Mouse (Mus musculus) hindbrain, postnatal 0 days (tissue): ENCODE data around the gene Mcm10. TPM values are rescaled to one million over a fixed set of nuclear protein-coding genes. Genes with fewer than 3 reads are reported as not detected.

Source experiments
- ATAC-seq: fragments of 200-750 bp; cut with Nextera tagmentation; 2 replicates; pipeline ENCODE4 v1.8.0; 2017; ENCODE audit warnings: mild to moderate bottlenecking, moderate TSS enrichment, moderate library complexity
- DNase-seq: peaks from one replicate; pipeline ENCODE4 v3.0.0-alpha.2; 2015; ENCODE audit warnings: low spot score
- H3K27ac ChIP-seq: fragments of 300-500 bp; sonication (generic); 2 replicates; pipeline ENCODE4 v1.5.1; 2014; ENCODE audit warnings: mild to moderate bottlenecking
- H3K27me3 ChIP-seq: fragments of 300-500 bp; sonication (generic); 2 replicates; pipeline ENCODE4 v1.6.1; 2014; ENCODE audit warnings: low read length, mixed read lengths; ENCODE audit not compliant: insufficient read depth
- H3K36me3 ChIP-seq: fragments of 300-500 bp; sonication (generic); 2 replicates; pipeline ENCODE4 v1.6.1; 2014; ENCODE audit warnings: low read length, mixed read lengths; ENCODE audit not compliant: insufficient read depth
- H3K4me1 ChIP-seq: fragments of 300-500 bp; sonication (generic); 2 replicates; pipeline ENCODE4 v1.6.1; 2014; ENCODE audit warnings: antibody characterized with exemption, low read length, mixed read lengths; ENCODE audit not compliant: insufficient read depth
- H3K4me2 ChIP-seq: fragments of 300-500 bp; sonication (generic); 2 replicates; pipeline ENCODE4 v1.6.1; 2014; ENCODE audit warnings: low read depth, mild to moderate bottlenecking, low read length, moderate library complexity, mixed read lengths
- H3K4me3 ChIP-seq: fragments of 300-500 bp; sonication (generic); 2 replicates; pipeline ENCODE4 v1.5.1; 2014; ENCODE audit warnings: low read length
- H3K9ac ChIP-seq: fragments of 300-500 bp; sonication (generic); replicated peaks from 2 replicates; pipeline ENCODE4 v1.6.1; 2014; ENCODE audit warnings: mild to moderate bottlenecking, low read length, moderate library complexity, mixed read lengths
- H3K9me3 ChIP-seq: fragments of 300-500 bp; sonication (generic); 2 replicates; pipeline ENCODE4 v1.6.1; 2016; ENCODE audit warnings: low read length, mixed read lengths
- CTCF ChIP-seq: IDR thresholded peaks from 2 replicates; pipeline ENCODE4 v1.5.1; 2016; ENCODE audit warnings: antibody characterized with exemption, control low read depth, low read depth
- WGBS: fragments of 180-500 bp; shearing (Covaris S2); extraction: QIAGEN DNeasy Blood & Tissue Kit; methylation state at CpG from one replicate; pipeline ENCODE4 v1.1.7; 2014; 5-methylcytosine and 5-hydroxymethylcytosine counted together
- polyA plus RNA-seq: library from polyadenylated mRNA; unstranded; fragments of >200 nt; fragmentation: Nextera tagmentation; extraction: Ambion mirVana; gene quantifications from 2 replicates; pipeline ENCODE4 v1.2.1, GENCODE M21; 2015
- total RNA-seq: library from RNA; depleted of rRNA; stranded (reverse); fragments of >200 nt; gene quantifications from 2 replicates; pipeline ENCODE4 v1.2.3, GENCODE M21; 2014

Gene Mcm10
- total and polyA plus RNA-seq, 2 experiments from 2014 or later = 3.9 to 7.7 TPM

GRCm38 (mm10) chr2:4988826-4989424, 23.7 kb downstream of the Mcm10 start:
- TF ChIP-seq CTCF = peak; percentile 45
- 73% methylated on average over 11 of the region's 11 CpGs for WGBS
- H3K4me2 ChIP-seq = no peak overlapping the region
- no peaks in the 10 kb centered on the region for H3K27me3 ChIP-seq
- H3K9ac ChIP-seq = no peak overlapping the region
- H3K36me3 ChIP-seq = no peaks in the 10 kb centered on the region
- no peaks in the 10 kb centered on the region for H3K4me1 ChIP-seq
- H3K9me3 ChIP-seq = no peaks in the 10 kb centered on the region
- no peak overlapping the region for H3K27ac ChIP-seq
- ATAC-seq (no peak), DNase-seq (no peak)
- H3K4me3 ChIP-seq = no peak overlapping the region

- Histone ChIP-seq H3K9me3 (no peaks in the 10 kb centered on the region), H3K4me2 (no peak overlapping the region), H3K27ac (no peak overlapping the region), H3K36me3 (no peaks in the 10 kb centered on the region), H3K9ac (no peak overlapping the region), H3K4me3 (no peak overlapping the region), H3K27me3 (no peaks in the 10 kb centered on the region), H3K4me1 (no peaks in the 10 kb centered on the region)
- ATAC-seq (no peak), DNase-seq (no peak)
- 76% methylated on average over 8 of the region's 8 CpGs for WGBS
- no peak for TF ChIP-seq CTCF
Observed at GRCm38 (mm10) chr2:4987388-4988180, 25.0 kb downstream of the Mcm10 start.

GRCm38 (mm10) chr2:4986798-4987197, 25.8 kb downstream of the Mcm10 start:
- DNase-seq (no peak), ATAC-seq (no peak)
- 86% methylated on average over 4 of the region's 4 CpGs for WGBS
- H3K4me2 ChIP-seq = no peak overlapping the region
- no peaks in the 10 kb centered on the region for H3K27me3 ChIP-seq
- H3K27ac ChIP-seq = no peak overlapping the region
- H3K4me1 ChIP-seq = no peaks in the 10 kb centered on the region
- H3K4me3 ChIP-seq = no peak overlapping the region
- no peaks in the 10 kb centered on the region for H3K9me3 ChIP-seq
- TF ChIP-seq CTCF = no peak
- H3K36me3 ChIP-seq = no peaks in the 10 kb centered on the region
- H3K9ac ChIP-seq = no peak overlapping the region

- 82% methylated on average over 6 of the region's 6 CpGs for WGBS
Observed at GRCm38 (mm10) chr2:4985000-4985399, 27.6 kb downstream of the Mcm10 start.

GRCm38 (mm10) chr2:4983987-4984386, 28.6 kb downstream of the Mcm10 start:
- DNase-seq (no peak), ATAC-seq (no peak)
- Histone ChIP-seq H3K27ac (no peak overlapping the region), H3K9ac (no peak overlapping the region), H3K4me3 (no peak overlapping the region), H3K36me3 (no peaks in the 10 kb centered on the region), H3K4me1 (peaks cover under 1% of the 10 kb centered on the region; the same call in 1 of the 2 replicates), H3K9me3 (no peaks in the 10 kb centered on the region), H3K4me2 (no peak overlapping the region), H3K27me3 (no peaks in the 10 kb centered on the region)
- WGBS = 33% methylated on average over 5 of the region's 5 CpGs
- no peak for TF ChIP-seq CTCF

More at GRCm38 (mm10) chr2:4985000-4985399, 27.6 kb downstream of the Mcm10 start:
- Histone ChIP-seq H3K36me3 (no peaks in the 10 kb centered on the region), H3K9me3 (no peaks in the 10 kb centered on the region), H3K27ac (no peak overlapping the region), H3K9ac (no peak overlapping the region), H3K27me3 (no peaks in the 10 kb centered on the region), H3K4me1 (no peaks in the 10 kb centered on the region), H3K4me3 (no peak overlapping the region), H3K4me2 (no peak overlapping the region)
- DNase-seq (no peak), ATAC-seq (no peak)
- no peak for TF ChIP-seq CTCF

- Histone ChIP-seq H3K4me3 (no peak overlapping the region), H3K36me3 (no peaks in the 10 kb centered on the region), H3K27ac (peak overlapping the region; percentile 59; the same call in 1 of the 2 replicates), H3K9ac (no peak overlapping the region), H3K9me3 (no peaks in the 10 kb centered on the region), H3K27me3 (no peaks in the 10 kb centered on the region), H3K4me2 (no peak overlapping the region), H3K4me1 (peaks cover 6% of the 10 kb centered on the region; the same call in 1 of the 2 replicates)
- 23% methylated on average over 8 of the region's 8 CpGs for WGBS
- DNase-seq (peak; percentile 79), ATAC-seq (peak; percentile 56)
- no peak for TF ChIP-seq CTCF
Observed at GRCm38 (mm10) chr2:4978091-4978490, 34.5 kb downstream of the Mcm10 start.

GRCm38 (mm10) chr2:4975807-4976206, 36.8 kb downstream of the Mcm10 start, which contains the start of gene Ucma:
Gene Ucma, plus strand, starts transcription at chr2:4976122.
- H3K4me1 ChIP-seq = peaks cover 6% of the 10 kb centered on the region; the same call in 1 of the 2 replicates
- peak within 1 kb of the TSS; percentile 22; the same call in 1 of the 2 replicates for H3K27ac ChIP-seq
- H3K9me3 ChIP-seq = no peaks in the 10 kb centered on the region
- peak; percentile 35; the same call in 1 of the 2 replicates for ATAC-seq
- H3K27me3 ChIP-seq = no peaks in the 10 kb centered on the region
- H3K4me2 ChIP-seq = no peak within 1 kb of the TSS
- no peak for TF ChIP-seq CTCF
- H3K4me3 ChIP-seq = no peak within 1 kb of the TSS
- H3K36me3 ChIP-seq = no peaks in the 10 kb centered on the region
- WGBS = 53% methylated on average over 5 of the region's 5 CpGs
- no peak within 1 kb of the TSS for H3K9ac ChIP-seq
- peak; percentile 40 for DNase-seq
